Mouse (Mus musculus) right cerebral cortex, postnatal 10 days (tissue): ENCODE data around the gene Rnf222.

Source experiments
- DNase-seq, 2 experiments: peaks; one replicate each; pipeline ENCODE4 v3.0.0; 2021; ENCODE audit warnings: low spot score in 2 of 2

Rnf222 gene

GRCm38 (mm10) chr11:68888253-68888652, at the start of gene Rnf222:
Gene Rnf222 (plus strand): TSS chr11:68888553.
- no peak for DNase-seq

GRCm38 (mm10) chr11:68839606-68840005, 48.7 kb upstream of the Rnf222 start:
- DNase-seq: no peak

- no peak for DNase-seq
Measured at GRCm38 (mm10) chr11:68850862-68851261, 37.5 kb upstream of the Rnf222 start.

- no peak for DNase-seq
Measured at GRCm38 (mm10) chr11:68851644-68852485, 36.5 kb upstream of the Rnf222 start.

GRCm38 (mm10) chr11:68852486-68852901, 35.9 kb upstream of the Rnf222 start:
- peak; percentile 67 to 74 for DNase-seq

- peak; percentile 100 for DNase-seq
Measured at GRCm38 (mm10) chr11:68852932-68853409, 35.4 kb upstream of the Rnf222 start.

GRCm38 (mm10) chr11:68853611-68854401, 34.5 kb upstream of the Rnf222 start:
- no peak for DNase-seq

GRCm38 (mm10) chr11:68854621-68855020, 33.7 kb upstream of the Rnf222 start:
- no peak for DNase-seq

- DNase-seq: no peak
Measured at GRCm38 (mm10) chr11:68857329-68857728, 31.0 kb upstream of the Rnf222 start.

- no peak for DNase-seq
Measured at GRCm38 (mm10) chr11:68859943-68860593, 28.3 kb upstream of the Rnf222 start.

- DNase-seq: no peak
Measured at GRCm38 (mm10) chr11:68862260-68862659, 26.1 kb upstream of the Rnf222 start.

GRCm38 (mm10) chr11:68863631-68864091, 24.7 kb upstream of the Rnf222 start:
- DNase-seq: no peak

GRCm38 (mm10) chr11:68864544-68865189, 23.7 kb upstream of the Rnf222 start:
- peak; percentile 44 to 46 for DNase-seq

GRCm38 (mm10) chr11:68871277-68871676, 17.1 kb upstream of the Rnf222 start:
- DNase-seq: no peak

GRCm38 (mm10) chr11:68871748-68872147, 16.6 kb upstream of the Rnf222 start, which contains the start of gene Ndel1:
Gene Ndel1 (minus strand): TSS chr11:68871858.
- no peak for DNase-seq

- DNase-seq: peak; percentile 53 to 71
Measured at GRCm38 (mm10) chr11:68874841-68875240, 13.5 kb upstream of the Rnf222 start.

- DNase-seq: no peak
Measured at GRCm38 (mm10) chr11:68878811-68879210, 9.5 kb upstream of the Rnf222 start.

- DNase-seq: no peak
Measured at GRCm38 (mm10) chr11:68882107-68882506, 6.2 kb upstream of the Rnf222 start.

- DNase-seq: no peak
Measured at GRCm38 (mm10) chr11:68883843-68884242, 4.5 kb upstream of the Rnf222 start.

GRCm38 (mm10) chr11:68884368-68884767, 4.0 kb upstream of the Rnf222 start:
- DNase-seq: no peak

- no peak for DNase-seq
Measured at GRCm38 (mm10) chr11:68886091-68886490, 2.3 kb upstream of the Rnf222 start.
